Mouse (Mus musculus) midbrain, postnatal 0 days (tissue): ENCODE results near the gene Zscan2. TPM values are rescaled to one million over a fixed set of nuclear protein-coding genes. Genes with fewer than 3 reads are reported as not detected.

Source experiments
- ATAC-seq: fragments of 200-750 bp; cut with Nextera tagmentation; 2 replicates; pipeline ENCODE4 v1.8.0; 2017; ENCODE audit warnings: moderate number of reproducible peaks, mild to moderate bottlenecking, moderate TSS enrichment, moderate library complexity; ENCODE audit not compliant: low FRiP score
- DNase-seq: peaks from one replicate; pipeline ENCODE4 v3.0.0-alpha.2; 2015; ENCODE audit warnings: low spot score
- H3K27ac ChIP-seq: fragments of 300-500 bp; sonication (generic); 2 replicates; pipeline ENCODE4 v1.5.1; 2014; ENCODE audit warnings: low read depth, mild to moderate bottlenecking, low read length, mixed read lengths
- H3K27me3 ChIP-seq: fragments of 300-500 bp; sonication (generic); 2 replicates; pipeline ENCODE4 v1.6.1; 2014; ENCODE audit warnings: low read length, control low read depth, mixed read lengths; ENCODE audit not compliant: insufficient read depth
- H3K36me3 ChIP-seq: fragments of 300-500 bp; sonication (generic); 2 replicates; pipeline ENCODE4 v1.6.1; 2014; ENCODE audit warnings: low read length, control low read depth, mixed read lengths; ENCODE audit not compliant: insufficient read depth
- H3K4me1 ChIP-seq: fragments of 300-500 bp; sonication (generic); 2 replicates; pipeline ENCODE4 v1.6.1; 2014; ENCODE audit warnings: mild to moderate bottlenecking, control low read depth, antibody characterized with exemption, low read length, mixed read lengths; ENCODE audit not compliant: insufficient read depth
- H3K4me2 ChIP-seq: fragments of 300-500 bp; sonication (generic); 2 replicates; pipeline ENCODE4 v1.6.1; 2014; ENCODE audit warnings: low read depth, mild to moderate bottlenecking, low read length, mixed read lengths; ENCODE audit not compliant: poor library complexity, severe bottlenecking
- H3K4me3 ChIP-seq: fragments of 300-500 bp; sonication (generic); 2 replicates; pipeline ENCODE4 v1.5.1; 2014; ENCODE audit warnings: low read depth, mild to moderate bottlenecking, low read length, moderate library complexity
- H3K9ac ChIP-seq: fragments of 300-500 bp; sonication (generic); replicated peaks from 2 replicates; pipeline ENCODE4 v1.6.1; 2014; ENCODE audit warnings: mild to moderate bottlenecking, low read length, moderate library complexity, mixed read lengths; ENCODE audit not compliant: poor library complexity, severe bottlenecking
- H3K9me3 ChIP-seq: fragments of 300-500 bp; sonication (generic); 2 replicates; pipeline ENCODE4 v1.6.1; 2016; ENCODE audit warnings: low read length, control low read depth
- CTCF ChIP-seq: IDR thresholded peaks from 2 replicates; pipeline ENCODE4 v1.5.1; 2016; ENCODE audit warnings: antibody characterized with exemption, mild to moderate bottlenecking
- WGBS: fragments of 180-500 bp; shearing (Covaris S2); extraction: QIAGEN DNeasy Blood & Tissue Kit; methylation state at CpG from one replicate; pipeline ENCODE4 v1.1.7; 2014; 5-methylcytosine and 5-hydroxymethylcytosine counted together
- polyA plus RNA-seq: library from polyadenylated mRNA; unstranded; fragments of >200 nt; fragmentation: Nextera tagmentation; extraction: Ambion mirVana; gene quantifications from 2 replicates; pipeline ENCODE4 v1.2.1, GENCODE M21; 2015
- total RNA-seq: library from RNA; depleted of rRNA; stranded (reverse); fragments of >200 nt; gene quantifications from 2 replicates; pipeline ENCODE4 v1.2.3, GENCODE M21; 2014

Gene Zscan2
- total and polyA plus RNA-seq, 2 experiments from 2014 or later: 2.7 to 22.4 TPM

DNA sequence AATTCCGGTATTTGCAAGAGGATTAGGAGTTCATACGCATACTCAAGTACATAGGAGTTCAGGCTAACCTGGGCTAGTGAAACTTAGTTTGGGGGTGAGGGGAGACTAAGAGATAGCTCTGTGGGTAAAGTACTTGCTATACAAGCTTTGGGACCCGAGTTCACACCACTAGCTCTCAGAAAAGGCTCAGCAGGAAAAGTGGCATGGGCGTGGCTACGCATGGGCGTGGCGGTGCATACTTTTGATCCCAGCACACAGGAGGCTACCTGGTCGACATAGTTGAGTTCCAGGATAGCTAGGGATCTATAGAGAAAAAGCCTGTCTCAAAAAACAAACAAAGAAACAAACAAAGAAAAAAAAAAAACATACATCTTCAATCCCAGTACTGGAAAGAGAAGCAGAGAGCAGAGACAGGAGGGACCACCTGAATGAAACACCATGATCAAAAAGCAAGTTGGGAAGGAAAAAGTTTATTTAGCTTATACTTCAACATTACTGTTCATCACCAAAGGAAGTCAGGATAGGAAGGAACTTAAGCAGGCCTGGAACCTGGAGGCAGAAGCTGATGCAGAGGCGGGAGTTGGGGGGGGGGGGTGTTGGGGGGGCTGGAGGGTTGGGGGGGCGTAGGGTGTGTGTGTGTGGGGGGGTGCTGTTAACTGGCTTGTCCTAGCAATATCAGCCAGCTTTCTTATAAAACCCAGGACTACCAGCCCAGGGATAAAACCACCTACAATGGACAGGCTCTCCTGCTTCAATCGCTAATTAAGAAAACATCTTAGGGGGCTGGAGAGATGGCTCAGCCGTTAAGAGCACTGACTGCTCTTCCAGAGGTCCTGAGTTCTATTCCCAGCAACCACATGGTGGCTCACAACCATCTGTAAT is 26.8 kb upstream of the Zscan2 start:
- ATAC-seq (no peak), DNase-seq (no peak)
- 42% methylated on average over 11 of the region's 12 CpGs for WGBS
- Histone ChIP-seq H3K36me3 (no peaks in the 10 kb centered on the region), H3K27me3 (no peaks in the 10 kb centered on the region), H3K4me2 (no peak overlapping the region), H3K9ac (no peak overlapping the region), H3K9me3 (no peaks in the 10 kb centered on the region), H3K4me3 (no peak overlapping the region), H3K27ac (no peak overlapping the region), H3K4me1 (no peaks in the 10 kb centered on the region)
- no peak for TF ChIP-seq CTCF

DNA sequence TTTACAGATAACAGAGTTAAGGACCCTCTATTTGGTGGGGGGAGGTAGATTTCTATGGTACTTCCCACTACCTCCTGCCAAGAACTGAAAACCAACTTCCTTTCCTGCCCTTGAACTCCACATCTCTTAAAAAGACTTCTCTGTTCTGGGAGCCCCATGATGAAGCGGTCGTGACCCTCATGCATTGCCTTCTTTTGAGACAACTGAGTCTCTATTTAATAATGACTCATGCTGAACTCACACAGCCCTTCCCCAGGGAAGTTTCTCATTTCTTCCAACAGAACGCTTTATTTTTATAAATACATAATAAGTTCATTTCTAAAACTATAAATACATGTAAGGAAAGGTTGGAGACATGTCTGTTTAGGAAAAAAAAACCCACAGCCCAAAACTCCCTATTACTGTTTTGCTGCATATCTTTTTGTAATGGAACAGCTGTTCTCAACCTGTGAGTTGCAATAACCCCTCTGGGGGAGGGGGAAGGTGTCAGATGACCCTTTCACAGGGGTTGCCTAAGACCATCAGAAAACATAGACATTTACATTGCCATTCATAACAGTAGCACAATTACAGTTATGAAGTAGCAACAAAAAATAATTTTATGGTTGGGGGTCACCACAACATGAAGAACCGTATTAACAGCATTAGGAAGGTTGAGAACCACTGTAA is 24.6 kb upstream of the Zscan2 start:
- Histone ChIP-seq H3K9ac (no peak overlapping the region), H3K27ac (no peak overlapping the region), H3K9me3 (no peaks in the 10 kb centered on the region), H3K4me2 (no peak overlapping the region), H3K27me3 (no peaks in the 10 kb centered on the region), H3K4me3 (no peak overlapping the region), H3K36me3 (no peaks in the 10 kb centered on the region), H3K4me1 (no peaks in the 10 kb centered on the region)
- WGBS: 84% methylated on average over 4 of the region's 4 CpGs
- DNase-seq: no peak
- no peak for TF ChIP-seq CTCF
- ATAC-seq: no peak

DNA sequence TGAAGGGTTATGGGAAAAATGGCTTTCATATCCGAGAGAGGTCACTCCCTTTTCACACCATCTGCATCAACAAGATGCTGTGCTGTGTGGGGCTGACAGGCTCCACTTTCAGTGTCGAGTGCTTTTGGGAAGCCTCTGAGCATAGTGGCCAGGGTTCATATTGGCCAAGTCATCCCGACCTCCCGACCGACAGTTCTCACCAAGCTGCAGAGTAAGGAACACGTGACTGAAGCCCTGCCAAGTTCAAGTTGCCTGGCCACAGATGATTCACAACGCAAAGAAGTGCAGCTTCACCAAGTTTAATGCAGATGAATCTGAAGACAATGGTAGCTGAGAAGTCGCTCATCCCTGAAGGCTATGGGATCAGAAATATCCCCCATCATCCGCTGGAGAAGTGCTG is 23.0 kb upstream of the Zscan2 start:
- 48% methylated on average over 9 of the region's 9 CpGs for WGBS
- no peak for ATAC-seq
- H3K9ac ChIP-seq: no peak overlapping the region

DNA sequence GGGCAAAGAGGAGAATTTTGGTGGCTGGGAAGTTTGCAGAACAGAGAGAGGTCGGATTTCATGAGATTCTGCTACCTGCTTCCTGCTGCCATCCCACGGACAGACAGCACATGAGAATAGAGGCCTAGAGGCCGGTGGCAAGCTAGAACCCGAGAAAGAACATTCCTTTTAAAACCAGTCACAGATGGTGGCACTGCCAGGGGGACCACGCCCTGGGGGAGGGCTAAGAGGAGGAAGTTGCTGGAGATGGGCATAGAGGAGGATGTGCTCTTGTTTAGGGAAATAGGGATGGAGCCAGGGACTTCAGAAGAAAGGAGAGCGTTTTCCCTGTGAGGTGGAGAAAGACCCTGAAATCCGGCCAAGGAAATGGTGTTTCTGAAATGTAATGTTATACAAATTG is 22.5 kb upstream of the Zscan2 start:
- H3K4me3 ChIP-seq: no peak overlapping the region
- H3K4me1 ChIP-seq: no peaks in the 10 kb centered on the region
- ATAC-seq: no peak
- no peak overlapping the region for H3K27ac ChIP-seq
- no peaks in the 10 kb centered on the region for H3K36me3 ChIP-seq
- TF ChIP-seq CTCF: no peak
- H3K4me2 ChIP-seq: no peak overlapping the region
- H3K9me3 ChIP-seq: no peaks in the 10 kb centered on the region
- no peaks in the 10 kb centered on the region for H3K27me3 ChIP-seq
- DNase-seq: no peak
- H3K9ac ChIP-seq: no peak overlapping the region
- WGBS: 54% methylated on average over 7 of the region's 7 CpGs

More for the DNA sequence above, 23.0 kb upstream of the Zscan2 start:
- no peak for TF ChIP-seq CTCF
- Histone ChIP-seq H3K4me3 (no peak overlapping the region), H3K9me3 (no peaks in the 10 kb centered on the region), H3K4me1 (no peaks in the 10 kb centered on the region), H3K36me3 (no peaks in the 10 kb centered on the region), H3K4me2 (no peak overlapping the region), H3K27me3 (no peaks in the 10 kb centered on the region), H3K27ac (no peak overlapping the region)
- DNase-seq: no peak

DNA sequence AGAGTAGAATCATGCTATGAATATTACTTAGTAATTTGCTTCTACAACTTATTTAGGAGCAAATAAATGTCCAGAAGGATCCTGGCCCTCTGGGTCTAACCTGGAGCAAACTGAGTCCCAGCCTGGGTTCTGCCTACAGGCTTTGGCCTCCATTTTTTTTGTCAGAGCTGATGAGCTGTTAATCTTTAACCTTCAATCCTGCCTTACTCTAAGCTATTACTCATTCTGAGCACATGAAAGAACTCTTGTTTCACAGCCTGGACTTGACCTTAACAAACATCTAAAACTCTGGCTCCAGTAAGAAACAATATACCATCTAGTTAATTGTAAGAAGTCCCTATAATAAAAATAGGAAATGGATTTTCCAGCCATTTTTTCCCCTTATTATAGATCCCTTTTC is 21.0 kb upstream of the Zscan2 start:
- no peaks in the 10 kb centered on the region for H3K36me3 ChIP-seq
- H3K4me1 ChIP-seq: no peaks in the 10 kb centered on the region
- H3K27me3 ChIP-seq: no peaks in the 10 kb centered on the region
- no peaks in the 10 kb centered on the region for H3K9me3 ChIP-seq
- no peak overlapping the region for H3K9ac ChIP-seq
- H3K4me2 ChIP-seq: no peak overlapping the region
- no peak overlapping the region for H3K4me3 ChIP-seq
- H3K27ac ChIP-seq: no peak overlapping the region
- no peak for TF ChIP-seq CTCF
- DNase-seq (no peak), ATAC-seq (no peak)

DNA sequence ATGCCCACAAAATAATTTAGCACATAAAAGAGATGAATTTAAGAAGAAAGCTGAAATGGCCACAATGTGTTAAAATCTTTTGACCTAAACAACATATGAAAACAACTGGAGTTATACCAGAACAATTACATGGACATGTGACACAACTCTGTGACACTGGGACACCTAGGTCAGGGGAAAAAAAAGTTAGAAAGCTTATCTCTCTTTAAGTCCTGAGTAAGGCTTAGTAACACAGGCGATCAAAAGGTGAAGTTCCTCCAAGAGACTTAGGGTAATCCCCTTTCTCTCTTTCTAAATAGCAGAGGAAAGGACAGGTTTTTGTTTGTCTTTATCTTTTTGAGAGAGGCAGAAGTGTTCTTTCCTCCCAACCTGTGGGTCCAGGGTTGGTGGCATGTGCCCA is 20.5 kb upstream of the Zscan2 start:
- no peaks in the 10 kb centered on the region for H3K36me3 ChIP-seq
- H3K4me3 ChIP-seq: no peak overlapping the region
- WGBS: 15% methylated on average over 1 of the region's 1 CpGs
- H3K9ac ChIP-seq: no peak overlapping the region
- TF ChIP-seq CTCF: no peak
- H3K9me3 ChIP-seq: no peaks in the 10 kb centered on the region
- no peak for DNase-seq
- no peaks in the 10 kb centered on the region for H3K27me3 ChIP-seq
- no peak overlapping the region for H3K4me2 ChIP-seq
- H3K4me1 ChIP-seq: no peaks in the 10 kb centered on the region
- no peak for ATAC-seq
- H3K27ac ChIP-seq: no peak overlapping the region
